Mouse (Mus musculus) limb, embryonic 15.5 days (tissue): Measurements from ENCODE around the gene Arhgap1. TPM values are rescaled to one million over a fixed set of nuclear protein-coding genes. Genes with fewer than 3 reads are reported as not detected.

Experiments
- ATAC-seq: fragments of 200-750 bp; cut with Nextera tagmentation; 2 replicates; pipeline ENCODE4 v1.8.0; 2017; ENCODE audit warnings: low read depth, moderate TSS enrichment; ENCODE audit not compliant: insufficient number of reproducible peaks, low FRiP score, low TSS enrichment
- H3K27ac ChIP-seq: fragments of 300-500 bp; sonication (generic); 2 replicates; pipeline ENCODE4 v1.5.1; 2015; ENCODE audit warnings: moderate library complexity, mild to moderate bottlenecking, inconsistent platforms
- H3K27me3 ChIP-seq: fragments of 300-500 bp; sonication (generic); 2 replicates; pipeline ENCODE4 v1.6.1; 2015; ENCODE audit warnings: inconsistent platforms
- H3K36me3 ChIP-seq: fragments of 300-500 bp; sonication (generic); 2 replicates; pipeline ENCODE4 v1.6.1; 2015; ENCODE audit warnings: inconsistent platforms
- H3K4me1 ChIP-seq: fragments of 300-500 bp; sonication (generic); 2 replicates; pipeline ENCODE4 v1.6.1; 2015; ENCODE audit warnings: inconsistent platforms
- H3K4me2 ChIP-seq: fragments of 300-500 bp; sonication (generic); 2 replicates; pipeline ENCODE4 v1.6.1; 2015; ENCODE audit warnings: mild to moderate bottlenecking, inconsistent platforms
- H3K4me3 ChIP-seq: fragments of 300-500 bp; sonication (generic); 2 replicates; pipeline ENCODE4 v1.5.1; 2015; ENCODE audit warnings: mild to moderate bottlenecking, inconsistent platforms
- H3K9ac ChIP-seq: fragments of 300-500 bp; sonication (generic); 2 replicates; pipeline ENCODE4 v1.6.1; 2015; ENCODE audit warnings: inconsistent platforms
- H3K9me3 ChIP-seq: fragments of 300-500 bp; sonication (generic); 2 replicates; pipeline ENCODE4 v1.6.1; 2016; ENCODE audit warnings: inconsistent platforms
- WGBS: fragments of 180-500 bp; shearing (Covaris S2); methylation state at CpG from one replicate; pipeline ENCODE4 v1.1.7; 2015; 5-methylcytosine and 5-hydroxymethylcytosine counted together
- polyA plus RNA-seq: library from polyadenylated mRNA; unstranded; fragments of >200 nt; fragmentation: Nextera tagmentation; extraction: Ambion mirVana; gene quantifications from 2 replicates; pipeline ENCODE4 v1.2.1, GENCODE M21; 2015

Gene Arhgap1
- polyA plus RNA-seq, 1 experiment from 2014 or later: 129 TPM

- Histone ChIP-seq H3K36me3 (peaks cover 91% of the 10 kb centered on the region), H3K9me3 (no peaks in the 10 kb centered on the region), H3K27me3 (no peaks in the 10 kb centered on the region), H3K4me3 (no peak overlapping the region), H3K9ac (no peak overlapping the region), H3K27ac (no peak overlapping the region), H3K4me2 (no peak overlapping the region), H3K4me1 (no peaks in the 10 kb centered on the region)
- 97% methylated on average over 6 of the region's 6 CpGs for WGBS
- no peak for ATAC-seq
These were observed 20.4 kb downstream of the Arhgap1 start for GRCm38 (mm10) chr2:91670038-91670437.

DNA sequence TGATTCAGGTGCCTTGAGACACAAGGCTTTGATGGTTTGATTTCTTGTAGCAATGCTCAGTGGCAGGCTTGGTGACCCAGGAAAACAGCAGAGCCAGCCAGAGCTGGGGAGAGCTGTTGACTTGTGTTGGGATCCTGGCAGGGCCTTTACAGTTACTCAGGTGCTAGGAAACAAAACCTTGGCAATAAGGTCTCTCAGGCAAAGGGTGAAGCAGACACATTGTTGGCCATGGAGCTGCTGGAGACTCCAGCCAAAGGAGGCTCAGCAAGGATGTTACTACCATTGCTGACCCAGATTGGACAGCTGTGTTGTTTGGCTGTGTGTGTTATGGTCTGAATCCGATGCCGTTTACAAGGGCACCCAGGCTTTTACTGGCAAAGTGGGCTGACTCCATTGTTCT, 23.9 kb downstream of the Arhgap1 start:
- H3K9ac ChIP-seq: no peak overlapping the region

GRCm38 (mm10) chr2:91674895-91675294, 25.2 kb downstream of the Arhgap1 start:
- H3K27ac ChIP-seq: no peak overlapping the region
- no peaks in the 10 kb centered on the region for H3K9me3 ChIP-seq
- H3K9ac ChIP-seq: no peak overlapping the region
- no peak overlapping the region for H3K4me3 ChIP-seq
- H3K4me2 ChIP-seq: no peak overlapping the region
- WGBS: 83% methylated on average over 5 of the region's 5 CpGs
- no peaks in the 10 kb centered on the region for H3K27me3 ChIP-seq
- no peak for ATAC-seq
- no peaks in the 10 kb centered on the region for H3K4me1 ChIP-seq
- peaks cover 96% of the 10 kb centered on the region for H3K36me3 ChIP-seq

More for the DNA sequence above, 23.9 kb downstream of the Arhgap1 start:
- Histone ChIP-seq H3K4me2 (no peak overlapping the region), H3K27me3 (no peaks in the 10 kb centered on the region), H3K4me1 (no peaks in the 10 kb centered on the region), H3K36me3 (peaks cover 96% of the 10 kb centered on the region), H3K27ac (no peak overlapping the region), H3K4me3 (no peak overlapping the region), H3K9me3 (no peaks in the 10 kb centered on the region)
- 85% methylated on average over 2 of the region's 2 CpGs for WGBS
- no peak for ATAC-seq

DNA sequence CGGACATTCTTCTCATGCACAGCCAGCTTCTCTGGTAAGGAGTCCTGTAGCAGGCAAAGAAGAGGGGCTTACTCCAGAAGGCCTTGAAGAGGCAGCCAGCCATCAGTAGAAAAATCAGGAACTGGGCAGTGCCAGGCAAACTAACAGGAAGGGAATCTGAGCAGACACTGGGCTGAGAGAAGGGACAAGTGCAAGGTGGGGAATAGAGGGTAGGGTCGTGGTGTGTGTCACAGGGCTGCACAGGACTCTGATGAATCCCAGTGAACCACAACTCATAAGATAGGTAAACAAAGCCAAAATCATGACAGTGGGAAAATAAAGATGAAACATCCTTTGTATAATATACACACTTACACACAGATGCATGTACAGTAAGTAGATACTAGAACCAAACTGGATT, 26.8 kb downstream of the Arhgap1 start:
- Histone ChIP-seq H3K9me3 (no peaks in the 10 kb centered on the region), H3K4me1 (no peaks in the 10 kb centered on the region), H3K27me3 (no peaks in the 10 kb centered on the region), H3K4me3 (no peak overlapping the region), H3K4me2 (no peak overlapping the region), H3K36me3 (peaks cover 95% of the 10 kb centered on the region), H3K27ac (no peak overlapping the region), H3K9ac (no peak overlapping the region)
- ATAC-seq: no peak
- 76% methylated on average over 2 of the region's 2 CpGs for WGBS

GRCm38 (mm10) chr2:91676961-91677360, 27.3 kb downstream of the Arhgap1 start:
- no peak for ATAC-seq
- Histone ChIP-seq H3K4me2 (no peak overlapping the region), H3K9me3 (no peaks in the 10 kb centered on the region), H3K9ac (no peak overlapping the region), H3K4me3 (no peak overlapping the region), H3K4me1 (no peaks in the 10 kb centered on the region), H3K27me3 (no peaks in the 10 kb centered on the region), H3K36me3 (peaks cover 96% of the 10 kb centered on the region), H3K27ac (no peak overlapping the region)

GRCm38 (mm10) chr2:91682850-91683249, 33.2 kb downstream of the Arhgap1 start:
- Histone ChIP-seq H3K9ac (no peak overlapping the region), H3K9me3 (no peaks in the 10 kb centered on the region), H3K4me2 (no peak overlapping the region), H3K36me3 (peaks cover 82% of the 10 kb centered on the region), H3K27me3 (no peaks in the 10 kb centered on the region), H3K27ac (peak overlapping the region; percentile 1; the same call in 1 of the 2 replicates), H3K4me3 (no peak overlapping the region), H3K4me1 (no peaks in the 10 kb centered on the region)
- ATAC-seq: no peak
- WGBS: 49% methylated on average over 4 of the region's 4 CpGs

DNA sequence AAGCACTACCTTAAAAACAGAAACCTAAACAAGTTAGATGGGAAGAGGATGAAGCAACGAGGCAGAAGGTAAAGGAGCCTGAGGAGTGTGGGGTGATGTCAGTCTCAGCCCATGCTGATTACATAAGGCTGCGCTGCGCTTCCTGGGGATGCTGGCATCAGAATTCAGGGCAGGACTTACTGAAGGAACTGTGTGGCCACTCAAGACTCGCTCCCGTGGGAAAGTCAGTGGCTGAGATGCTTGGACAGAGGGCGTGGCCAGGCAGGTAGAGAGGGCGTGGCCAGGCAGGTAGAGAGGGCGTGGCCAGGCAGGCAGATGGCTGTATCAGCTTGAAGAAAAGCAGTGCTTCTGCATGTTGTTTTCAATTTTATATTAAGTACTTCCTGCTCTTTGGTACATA, 34.3 kb downstream of the Arhgap1 start:
- no peak for ATAC-seq
- Histone ChIP-seq H3K9me3 (no peaks in the 10 kb centered on the region), H3K4me2 (no peak overlapping the region), H3K4me3 (no peak overlapping the region), H3K36me3 (peaks cover 80% of the 10 kb centered on the region), H3K4me1 (no peaks in the 10 kb centered on the region), H3K27ac (no peak overlapping the region), H3K27me3 (no peaks in the 10 kb centered on the region), H3K9ac (no peak overlapping the region)
- WGBS: 68% methylated on average over 8 of the region's 8 CpGs

GRCm38 (mm10) chr2:91689452-91689851, 39.8 kb downstream of the Arhgap1 start:
- 87% methylated on average over 7 of the region's 7 CpGs for WGBS
- H3K4me2 ChIP-seq: no peak overlapping the region
- H3K9me3 ChIP-seq: no peaks in the 10 kb centered on the region
- H3K27ac ChIP-seq: no peak overlapping the region
- ATAC-seq: no peak
- H3K9ac ChIP-seq: no peak overlapping the region
- H3K4me3 ChIP-seq: no peak overlapping the region
- peaks cover 68% of the 10 kb centered on the region for H3K36me3 ChIP-seq
- H3K27me3 ChIP-seq: no peaks in the 10 kb centered on the region
- no peaks in the 10 kb centered on the region for H3K4me1 ChIP-seq

GRCm38 (mm10) chr2:91695436-91696224, 46.0 kb downstream of the Arhgap1 start:
- 86% methylated on average over 10 of the region's 10 CpGs for WGBS
- no peak for ATAC-seq
- no peak overlapping the region for H3K4me2 ChIP-seq
- peaks cover 30% of the 10 kb centered on the region for H3K36me3 ChIP-seq
- H3K27ac ChIP-seq: peak overlapping the region; percentile 3; the same call in 1 of the 2 replicates
- no peak overlapping the region for H3K4me3 ChIP-seq
- H3K9me3 ChIP-seq: no peaks in the 10 kb centered on the region
- H3K27me3 ChIP-seq: no peaks in the 10 kb centered on the region
- no peak overlapping the region for H3K9ac ChIP-seq
- H3K4me1 ChIP-seq: no peaks in the 10 kb centered on the region

GRCm38 (mm10) chr2:91696225-91696590, 46.5 kb downstream of the Arhgap1 start:
- Histone ChIP-seq H3K36me3 (peaks cover 28% of the 10 kb centered on the region; the same call in 1 of the 2 replicates), H3K27ac (peak overlapping the region; percentile 3; the same call in 1 of the 2 replicates), H3K9me3 (no peaks in the 10 kb centered on the region), H3K4me3 (no peak overlapping the region), H3K27me3 (no peaks in the 10 kb centered on the region), H3K4me2 (no peak overlapping the region), H3K4me1 (no peaks in the 10 kb centered on the region), H3K9ac (no peak overlapping the region)
- ATAC-seq: no peak
- WGBS: 76% methylated on average over 1 of the region's 1 CpGs

DNA sequence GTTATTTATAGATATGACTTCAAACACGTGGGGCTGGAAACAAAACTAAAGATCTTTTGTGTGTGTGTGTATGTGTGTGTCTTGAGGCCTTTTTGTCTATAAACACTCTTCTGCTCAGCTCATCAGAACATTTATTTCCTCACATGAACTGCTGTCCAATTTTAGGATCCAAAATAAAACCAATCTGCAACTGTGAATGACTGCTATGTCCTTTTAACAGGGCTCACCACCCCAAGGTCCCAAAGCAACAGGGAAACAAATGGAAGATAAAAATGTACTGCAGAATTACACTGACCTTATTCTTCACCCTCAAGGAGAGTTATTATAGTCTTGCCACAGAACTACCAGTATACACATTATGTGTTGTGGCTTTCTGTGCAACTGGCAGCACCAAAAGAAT, 49.6 kb downstream of the Arhgap1 start:
- no peak for ATAC-seq
- H3K36me3 ChIP-seq: peaks cover 10% of the 10 kb centered on the region; the same call in 1 of the 2 replicates
- H3K9me3 ChIP-seq: no peaks in the 10 kb centered on the region
- H3K4me1 ChIP-seq: no peaks in the 10 kb centered on the region
- H3K4me3 ChIP-seq: no peak overlapping the region
- no peak overlapping the region for H3K4me2 ChIP-seq
- no peak overlapping the region for H3K27ac ChIP-seq
- H3K27me3 ChIP-seq: no peaks in the 10 kb centered on the region
- 67% methylated on average over 1 of the region's 1 CpGs for WGBS
- H3K9ac ChIP-seq: no peak overlapping the region

DNA sequence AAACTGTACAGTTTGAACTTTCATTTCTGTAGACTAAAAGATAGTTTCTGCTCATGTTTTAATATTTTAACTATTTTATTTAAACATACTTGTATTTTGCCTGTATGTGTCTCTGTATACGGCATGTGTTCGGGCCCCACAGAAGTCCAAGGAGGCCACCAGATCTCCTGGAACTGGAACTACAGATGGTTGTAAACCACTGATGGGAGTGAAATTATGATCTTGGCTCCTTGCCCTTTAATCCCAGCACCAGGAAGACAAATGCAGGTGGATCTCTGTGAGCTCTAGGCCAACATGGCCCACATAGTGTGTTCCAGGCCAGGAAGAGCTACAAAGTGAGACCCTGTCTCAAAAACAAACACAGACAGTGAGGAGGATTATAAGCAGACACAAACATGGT, 51.7 kb downstream of the Arhgap1 start:
- no peak overlapping the region for H3K4me3 ChIP-seq
- no peak overlapping the region for H3K4me2 ChIP-seq
- no peak for ATAC-seq
- no peaks in the 10 kb centered on the region for H3K4me1 ChIP-seq
- H3K9ac ChIP-seq: no peak overlapping the region
- H3K27me3 ChIP-seq: no peaks in the 10 kb centered on the region
- no peaks in the 10 kb centered on the region for H3K9me3 ChIP-seq
- H3K27ac ChIP-seq: no peak overlapping the region
- H3K36me3 ChIP-seq: no peaks in the 10 kb centered on the region
- 88% methylated on average over 2 of the region's 2 CpGs for WGBS
